Mouse (Mus musculus) layer of hippocampus, adult 8-10 months (tissue): ENCODE measurements around the gene Cyp3a13. TPM values are rescaled to one million over a fixed set of nuclear protein-coding genes. Genes with fewer than 3 reads are reported as not detected.
"Not testable (repeated sequence)": the region's sequence is repeated elsewhere in the genome, so short reads cannot be mapped to it uniquely, and the experiment has no call there.

Experiments used
- DNase-seq, 2 experiments: peaks; one replicate each; pipeline ENCODE4 v3.0.0; 2022; ENCODE audit warnings: low spot score in 2 of 2
- total RNA-seq, 4 experiments: library from RNA; stranded (reverse); gene quantifications; 2 replicates each; pipeline ENCODE4 v1.2.4; 2022

Cyp3a13 gene
- total RNA-seq, 4 experiments from 2014 or later: 0.14 to 0.49 (median 0.31) TPM

DNA sequence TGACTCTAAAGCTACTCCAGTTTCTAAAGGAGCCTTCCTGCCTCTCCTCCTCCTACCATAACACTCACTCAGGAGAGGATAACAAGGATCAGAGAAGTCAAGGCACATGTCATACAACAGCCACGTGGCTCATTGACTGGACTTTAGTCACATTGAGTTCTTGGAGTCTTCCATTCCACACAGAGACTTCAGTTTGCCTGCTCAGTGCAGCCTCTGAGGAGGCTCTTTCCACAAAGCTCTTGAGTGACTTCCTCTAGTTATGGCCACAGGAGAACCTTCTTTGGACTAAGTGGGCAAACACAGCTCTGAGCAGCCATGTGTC is 49.1 kb downstream of the Cyp3a13 start:
- DNase-seq: not testable (repeated sequence)

DNA sequence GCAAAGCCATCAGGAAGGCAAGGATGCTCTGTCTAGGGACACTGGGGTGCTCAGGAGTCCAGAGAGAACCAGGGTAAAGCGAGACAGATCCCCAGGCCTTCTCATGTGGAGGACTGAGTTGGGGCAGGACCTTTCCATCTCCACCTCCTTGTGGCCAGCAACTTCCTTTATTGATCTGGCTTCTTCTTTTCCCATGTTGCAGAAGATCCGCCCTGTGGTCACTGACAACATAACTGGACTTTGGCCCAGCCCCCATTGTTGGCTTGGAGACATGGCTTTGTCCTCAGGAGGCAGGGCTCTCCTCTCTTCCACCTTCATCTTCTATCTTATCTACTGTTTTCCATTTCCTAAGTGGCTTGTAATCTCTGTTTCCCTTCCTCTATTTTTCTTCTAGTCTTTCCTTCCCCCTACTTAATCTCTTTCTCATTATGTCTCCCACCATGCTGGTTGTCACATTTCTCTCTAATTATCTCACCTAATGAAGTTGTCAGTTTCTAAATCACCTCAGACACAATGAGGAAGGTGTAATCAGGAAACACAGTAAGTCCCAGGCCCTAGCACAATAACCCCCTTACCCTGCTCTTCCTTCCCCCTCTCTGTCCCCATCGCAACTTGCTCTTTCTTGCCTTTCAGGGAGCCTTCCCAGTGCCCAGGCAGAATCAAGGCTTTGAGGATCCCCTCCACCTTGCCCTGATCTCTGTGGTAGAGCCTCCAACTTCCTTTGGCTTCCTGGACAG is 49.6 kb downstream of the Cyp3a13 start, which contains the start of gene Pilrb2:
TSS of gene Pilrb2 (minus strand) at position 172 of the 737 bp plus-strand sequence.
- not testable (repeated sequence) for DNase-seq

- DNase-seq: not testable (repeated sequence)
Observed at GRCm38 (mm10) chr5:137868600-137868999, 52.8 kb downstream of the Cyp3a13 start.

- not testable (repeated sequence) for DNase-seq
Observed at GRCm38 (mm10) chr5:137864008-137864407, 57.4 kb downstream of the Cyp3a13 start.

- DNase-seq: not testable (repeated sequence)
Observed at GRCm38 (mm10) chr5:137857960-137858710, 63.3 kb downstream of the Cyp3a13 start, which contains the start of gene Pilrb1. Pilrb1 (minus strand) TSS chr5:137858106.

- not testable (repeated sequence) for DNase-seq
Observed at GRCm38 (mm10) chr5:137856870-137857269, 64.5 kb downstream of the Cyp3a13 start.

DNA sequence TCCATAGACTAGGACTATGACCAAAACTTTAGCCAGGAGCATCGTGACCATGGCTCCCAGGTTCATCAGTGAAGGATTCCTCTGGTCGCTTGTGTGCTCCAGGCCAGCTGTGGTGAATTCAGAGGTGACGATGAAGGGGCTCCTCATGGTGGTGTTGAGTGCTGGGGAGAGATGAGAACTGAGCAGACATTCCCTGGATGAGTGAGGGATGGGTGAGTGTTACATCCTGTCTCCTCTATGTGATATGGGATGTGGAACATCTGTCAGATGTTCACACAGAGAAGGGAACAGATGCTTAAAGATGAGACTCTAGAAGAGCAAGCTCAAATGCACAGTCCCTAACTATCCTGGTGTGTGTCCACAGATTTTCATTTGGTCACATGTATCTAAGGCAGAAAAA is 66.5 kb downstream of the Cyp3a13 start:
- DNase-seq: not testable (repeated sequence)

DNA sequence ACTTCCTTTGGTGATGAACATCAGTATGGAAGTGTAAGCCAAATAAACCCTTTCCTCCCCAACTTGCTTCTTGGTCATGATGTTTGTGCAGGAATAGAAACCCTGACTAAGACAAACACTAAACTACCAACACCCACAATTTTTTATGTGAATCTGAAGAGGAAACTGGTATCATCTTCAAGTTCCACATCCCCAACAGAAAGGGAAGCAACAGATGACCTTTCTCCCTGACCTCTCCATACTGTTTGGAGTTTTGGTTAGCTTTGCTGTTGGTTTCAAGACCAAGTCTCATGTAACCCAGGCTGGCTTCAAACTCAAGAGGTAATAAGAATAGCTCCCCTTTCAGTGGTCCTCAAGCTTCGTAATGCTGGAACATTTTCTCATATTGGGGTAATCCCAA is 71.1 kb downstream of the Cyp3a13 start:
- DNase-seq: not testable (repeated sequence)

Other genes starting within 250 kb of the Cyp3a13 start
- gene Agfg2, start 236.9 kb downstream of the Cyp3a13 start, total RNA-seq: 10 to 100 TPM; 66.1 to 66.6 (median 66.5) TPM
- 10 to 100 TPM; 64.7 to 77.5 (median 68.4) TPM for gene Nyap1, start 180.0 kb downstream of the Cyp3a13 start, total RNA-seq
- gene Tsc22d4, start 175.9 kb downstream of the Cyp3a13 start, total RNA-seq: 100 to 1,000 TPM; 146 to 236 (median 178) TPM
- gene Ppp1r35, start 142.8 kb downstream of the Cyp3a13 start, total RNA-seq: 10 to 100 TPM; 11.5 to 16.3 (median 14.1) TPM
- gene Mepce, start 134.0 kb downstream of the Cyp3a13 start, total RNA-seq: 10 to 100 TPM; 44.6 to 52.9 (median 48.3) TPM
- 1 to 10 TPM; 6.7 to 9.1 (median 7.5) TPM for gene Zcwpw1, start 133.8 kb downstream of the Cyp3a13 start, total RNA-seq
- gene Pilra, start 85.3 kb downstream of the Cyp3a13 start, total RNA-seq: 1 to 10 TPM in 3 of 4 experiments, under 1 TPM in 1; 0.23 to 4.3 (median 2.6) TPM
- under 1 TPM in 2 of 4 experiments, not detected in 2; 0.57 to 0.58 TPM for gene Pilrb1, start 63.5 kb downstream of the Cyp3a13 start, total RNA-seq
- under 1 TPM in 1 of 4 experiments, not detected in 3; 0.27 TPM for gene Pilrb2, start 49.8 kb downstream of the Cyp3a13 start, total RNA-seq
- 10 to 100 TPM; 21.7 to 35.9 (median 28.1) TPM for gene Gjc3, start 41.5 kb upstream of the Cyp3a13 start, total RNA-seq
- gene Azgp1, start 59.9 kb upstream of the Cyp3a13 start, total RNA-seq: not detected
- gene Smok3a, start 99.6 kb upstream of the Cyp3a13 start, total RNA-seq: not detected
- gene Smok3b, start 99.8 kb upstream of the Cyp3a13 start, total RNA-seq: not detected
- not detected for gene Smok3c, start 131.6 kb upstream of the Cyp3a13 start, total RNA-seq
- gene Zkscan1, start 163.5 kb upstream of the Cyp3a13 start, total RNA-seq: 10 to 100 TPM; 40.0 to 46.4 (median 43.2) TPM
- gene Zscan21, start 195.3 kb upstream of the Cyp3a13 start, total RNA-seq: 10 to 100 TPM; 13.4 to 17.5 (median 15.9) TPM
- 10 to 100 TPM; 10.1 to 14.6 (median 13.2) TPM for gene Zfp113, start 234.1 kb upstream of the Cyp3a13 start, total RNA-seq
- gene Cops6, start 239.5 kb upstream of the Cyp3a13 start, total RNA-seq: 100 to 1,000 TPM; 132 to 137 (median 134) TPM